Mouse (Mus musculus) heart, adult 2 months (tissue): ENCODE data around the gene Samd4. TPM values are rescaled to one million over a fixed set of nuclear protein-coding genes. Genes with fewer than 3 reads are reported as not detected.

Source experiments
- DNase-seq, 2 experiments: peaks; one replicate each; pipeline ENCODE4 v3.0.0; 2021
- H3K27ac ChIP-seq: fragments of 200-600 bp; 2 replicates; pipeline ENCODE4 v1.8.1; 2022
- H3K27me3 ChIP-seq: fragments of 200-500 bp; 2 replicates; pipeline ENCODE4 v1.6.1; 2012; ENCODE audit warnings: mild to moderate bottlenecking, low read length, inconsistent platforms, mixed read lengths; ENCODE audit not compliant: control insufficient read depth, insufficient read depth
- H3K36me3 ChIP-seq: fragments of 200-500 bp; 2 replicates; pipeline ENCODE4 v1.6.1; 2012; ENCODE audit warnings: low read length, inconsistent platforms; ENCODE audit not compliant: control insufficient read depth, insufficient read depth
- H3K4me1 ChIP-seq: fragments of 200-500 bp; 2 replicates; pipeline ENCODE4 v1.6.1; 2011; ENCODE audit warnings: low read length; ENCODE audit not compliant: control insufficient read depth, insufficient read depth
- H3K4me3 ChIP-seq: fragments of 200-600 bp; 2 replicates; pipeline ENCODE4 v1.8.1; 2022
- H3K79me2 ChIP-seq: fragments of 200-500 bp; replicated peaks from 2 replicates; pipeline ENCODE4 v1.6.1; 2012; ENCODE audit warnings: mild to moderate bottlenecking, inconsistent platforms, low read length, moderate library complexity, mixed read lengths; ENCODE audit not compliant: control insufficient read depth, insufficient read depth
- H3K9ac ChIP-seq: fragments of 200-500 bp; 2 replicates; pipeline ENCODE4 v1.6.1; 2012; ENCODE audit warnings: low read depth, mild to moderate bottlenecking, control low read depth, inconsistent platforms, low read length, mixed read lengths
- CTCF ChIP-seq: fragments of 200-600 bp; IDR thresholded peaks from 2 replicates; pipeline ENCODE4 v1.8.1; 2022; ENCODE audit warnings: antibody characterized with exemption, mild to moderate bottlenecking, moderate library complexity
- EP300 ChIP-seq: fragments of 200-500 bp; IDR thresholded peaks from 2 replicates; pipeline ENCODE4 v1.6.1; 2011; ENCODE audit warnings: low read depth, low read length, control low read depth; ENCODE audit not compliant: insufficient read depth
- POLR2A ChIP-seq: fragments of 200-500 bp; IDR thresholded peaks from 2 replicates; pipeline ENCODE4 v1.6.1; 2011; ENCODE audit warnings: mild to moderate bottlenecking, low read depth, low read length, control low read depth; ENCODE audit not compliant: insufficient read depth
- WGBS: fragments of 180-500 bp; shearing (Covaris S2); methylation state at CpG from one replicate; pipeline ENCODE4 v1.1.7; 2018; 5-methylcytosine and 5-hydroxymethylcytosine counted together
- intact Hi-C: fragments of 180-260 bp; cut with DNase I; formaldehyde crosslinking; loops from one replicate; pipeline ENCODE4 v1.15.1; 2025
- microRNA-seq, 2 experiments: library from miRNA; unstranded; fragments of <30 nt; microRNA quantifications; one replicate each; pipeline ENCODE4 v1.2.0; 2021
- polyA plus RNA-seq: library from polyadenylated mRNA; depleted of rRNA; stranded (reverse); fragments of >200 nt; gene quantifications from 2 replicates; pipeline ENCODE4 v1.2.3, GENCODE M21; 2012; rRNA removed
- total RNA-seq, 2 experiments: library from RNA; stranded (reverse); gene quantifications; 2 replicates each; pipeline ENCODE4 v1.2.3; 2021

Samd4 gene
- total and polyA plus RNA-seq, 3 experiments = 23.8 to 62.3 (median 51.7) TPM

GRCm38 (mm10) chr14:47136637-47137036 lies 254.0 kb downstream of the Samd4 start:
- 81% methylated on average over 5 of the region's 5 CpGs for WGBS
- no peak for TF ChIP-seq CTCF
- TF ChIP-seq EP300 = no peak
- TF ChIP-seq POLR2A = no peak
- no peak for DNase-seq
- no peaks in the 10 kb centered on the region for H3K4me1 ChIP-seq
- H3K79me2 ChIP-seq = no peaks in the 10 kb centered on the region
- intact Hi-C loops = no loop called here
- no peaks in the 10 kb centered on the region for H3K27me3 ChIP-seq
- H3K36me3 ChIP-seq = no peaks in the 10 kb centered on the region
- H3K27ac ChIP-seq = no peak overlapping the region
- H3K4me3 ChIP-seq = no peak overlapping the region
- no peak overlapping the region for H3K9ac ChIP-seq

DNA sequence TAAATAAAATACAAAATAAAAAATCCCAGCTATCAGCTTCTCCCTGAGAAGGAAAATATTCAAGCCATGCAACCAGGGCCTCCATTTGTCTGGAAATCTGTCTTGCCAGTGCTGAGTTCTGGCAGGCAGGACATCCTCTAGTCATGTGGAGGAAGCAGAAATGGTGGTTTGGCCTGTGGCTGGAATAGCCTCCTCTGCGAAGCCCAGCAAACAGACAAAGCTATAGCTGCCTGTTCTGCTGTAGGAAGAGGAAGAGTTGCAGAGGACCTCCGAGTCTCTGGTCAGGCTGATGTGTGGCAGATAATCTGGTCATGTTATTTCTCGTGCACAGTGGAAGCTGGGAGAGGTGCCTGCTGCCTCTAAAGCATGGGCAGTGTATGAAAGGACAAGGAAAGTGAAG lies 256.2 kb downstream of the Samd4 start:
- H3K36me3 ChIP-seq = no peaks in the 10 kb centered on the region
- WGBS = 56% methylated on average over 3 of the region's 3 CpGs
- no peaks in the 10 kb centered on the region for H3K27me3 ChIP-seq
- no peaks in the 10 kb centered on the region for H3K79me2 ChIP-seq
- intact Hi-C loops = no loop called here
- H3K27ac ChIP-seq = no peak overlapping the region
- no peak for DNase-seq
- TF ChIP-seq CTCF = no peak
- no peak for TF ChIP-seq EP300
- TF ChIP-seq POLR2A = no peak
- no peak overlapping the region for H3K9ac ChIP-seq
- no peak overlapping the region for H3K4me3 ChIP-seq
- no peaks in the 10 kb centered on the region for H3K4me1 ChIP-seq

DNA sequence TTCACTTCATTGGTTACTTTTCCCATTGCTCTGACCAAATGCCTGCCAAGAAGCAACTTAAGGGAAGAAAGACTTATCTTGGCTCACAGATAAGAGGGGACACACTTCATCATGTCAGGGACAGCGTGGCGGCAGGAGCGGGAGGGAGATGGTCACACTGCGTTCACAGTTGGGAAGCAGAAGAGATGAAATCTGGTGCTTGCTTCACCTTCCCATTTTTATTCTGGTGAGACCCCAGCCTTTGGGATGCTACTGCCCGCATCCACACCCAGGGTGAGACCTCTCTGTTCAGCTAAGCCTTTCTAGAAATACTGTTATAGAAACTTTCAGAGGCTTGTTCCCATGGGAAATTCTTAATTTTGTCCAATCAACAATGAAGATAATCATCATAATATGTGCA lies 261.7 kb downstream of the Samd4 start:
- H3K4me1 ChIP-seq = no peaks in the 10 kb centered on the region
- no peak for DNase-seq
- no peak for TF ChIP-seq POLR2A
- no peak for TF ChIP-seq EP300
- no peak for TF ChIP-seq CTCF
- H3K27me3 ChIP-seq = no peaks in the 10 kb centered on the region
- no peaks in the 10 kb centered on the region for H3K36me3 ChIP-seq
- H3K27ac ChIP-seq = no peak overlapping the region
- H3K4me3 ChIP-seq = no peak overlapping the region
- no peaks in the 10 kb centered on the region for H3K79me2 ChIP-seq
- WGBS = 81% methylated on average over 5 of the region's 5 CpGs
- H3K9ac ChIP-seq = no peak overlapping the region
- intact Hi-C loops = no loop called here

DNA sequence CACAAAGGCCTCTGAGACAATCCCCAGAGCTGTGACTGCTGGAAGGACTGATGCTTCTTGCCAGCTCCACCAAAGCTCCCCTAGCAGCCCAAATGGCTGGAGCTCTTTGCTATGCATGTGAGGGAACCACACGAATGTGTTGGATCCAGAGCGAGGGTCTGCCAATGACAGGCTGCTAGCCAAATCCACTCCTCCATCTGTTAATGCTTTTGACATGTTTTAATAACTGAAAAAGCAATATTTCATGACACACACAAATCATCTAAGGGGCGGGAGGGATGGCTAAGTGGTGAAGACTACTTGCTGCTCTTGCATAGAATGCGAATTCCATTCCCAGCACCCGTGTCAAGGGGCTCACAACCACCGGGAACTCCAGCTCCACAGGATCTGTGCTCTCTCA lies 268.7 kb downstream of the Samd4 start:
- Histone ChIP-seq H3K36me3 (no peaks in the 10 kb centered on the region), H3K4me1 (no peaks in the 10 kb centered on the region), H3K27ac (no peak overlapping the region), H3K27me3 (no peaks in the 10 kb centered on the region), H3K9ac (no peak overlapping the region), H3K4me3 (no peak overlapping the region), H3K79me2 (no peaks in the 10 kb centered on the region)
- WGBS = 90% methylated on average over 6 of the region's 6 CpGs
- no peak for TF ChIP-seq EP300
- no peak for TF ChIP-seq CTCF
- no peak for TF ChIP-seq POLR2A
- DNase-seq = no peak
- intact Hi-C loops = no loop called here

DNA sequence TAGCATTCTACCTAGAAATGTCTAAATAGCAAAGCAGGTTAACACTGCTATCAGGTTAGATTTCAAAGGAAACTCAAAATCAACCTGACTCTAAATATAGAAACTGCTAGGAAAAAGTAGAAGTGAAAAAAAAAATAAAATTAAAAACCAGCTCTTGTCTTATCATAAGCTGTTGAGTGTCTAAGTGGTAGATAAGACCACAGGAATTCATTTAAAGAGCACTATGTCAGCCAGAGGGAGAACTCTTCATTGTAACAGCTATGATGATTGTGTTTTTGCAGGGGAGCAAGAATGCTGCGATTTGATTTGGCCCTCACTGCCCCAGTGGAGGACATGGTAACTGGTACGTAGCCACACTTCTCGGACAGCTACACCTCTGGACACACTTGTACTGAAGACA lies 271.6 kb downstream of the Samd4 start:
- intact Hi-C loops = no loop called here
- Histone ChIP-seq H3K9ac (no peak overlapping the region), H3K27me3 (no peaks in the 10 kb centered on the region), H3K36me3 (no peaks in the 10 kb centered on the region), H3K4me3 (no peak overlapping the region), H3K79me2 (no peaks in the 10 kb centered on the region), H3K4me1 (no peaks in the 10 kb centered on the region), H3K27ac (no peak overlapping the region)
- 62% methylated on average over 3 of the region's 3 CpGs for WGBS
- TF ChIP-seq EP300 (no peak), POLR2A (no peak), CTCF (no peak)
- no peak for DNase-seq

Small RNA genes lying within 50 kb of the gene (microRNA-seq; reads per million reads assigned to microRNA genes)
- 25.2 to 57.5 reads per million in 2 experiments for gene Mir378c

Other genes with a start within 250 kb of the Samd4 start
- 1 to 10 TPM in 1 of 2 experiments, under 1 TPM in 1; 0.55 to 1.5 TPM for gene Cdkn3, start 122.3 kb upstream of the Samd4 start, total RNA-seq
- gene Cdkn3, start 122.3 kb upstream of the Samd4 start, polyA plus RNA-seq = 0.70 TPM in 1 of 2 replicates, not detected in the other
- 10 to 100 TPM; 48.7 TPM for gene Cnih1, start 94.4 kb upstream of the Samd4 start, total RNA-seq
- gene Cnih1, start 94.4 kb upstream of the Samd4 start, polyA plus RNA-seq = 52.2 and 70.4 TPM in 2 replicates
- gene Gmfb, start 60.6 kb upstream of the Samd4 start, total RNA-seq = 10 to 100 TPM; 27.4 to 33.8 TPM
- gene Gmfb, start 60.6 kb upstream of the Samd4 start, polyA plus RNA-seq = 7.5 and 17.2 TPM in 2 replicates
- 10 to 100 TPM; 33.5 to 38.5 TPM for gene Cgrrf1, start 50.7 kb upstream of the Samd4 start, total RNA-seq
- gene Cgrrf1, start 50.7 kb upstream of the Samd4 start, polyA plus RNA-seq = 20.6 and 30.0 TPM in 2 replicates